Mouse (Mus musculus) left cerebral cortex, adult 8-10 months (tissue): ENCODE results near the gene Wscd2. TPM values are rescaled to one million over a fixed set of nuclear protein-coding genes. Genes with fewer than 3 reads are reported as not detected.

Experiments used
- total RNA-seq, 4 experiments: library from RNA; stranded (reverse); gene quantifications; 2 replicates each; pipeline ENCODE4 v1.2.4; 2022

The Wscd2 gene
- total RNA-seq, 4 experiments from 2014 or later: 53.3 to 55.9 (median 53.6) TPM

Other genes with a start within 250 kb of the Wscd2 start
- gene Sgsm1, start 179.5 kb upstream of the Wscd2 start, total RNA-seq: 100 to 1,000 TPM in 3 of 4 experiments, 10 to 100 TPM in 1; 84.7 to 123 (median 111) TPM
- gene Aym1, start 133.0 kb upstream of the Wscd2 start, total RNA-seq: not detected
- 10 to 100 TPM in 1 of 4 experiments, 1 to 10 TPM in 3; 3.5 to 10.9 (median 7.1) TPM for gene Cmklr1, start 160.1 kb downstream of the Wscd2 start, total RNA-seq
- gene 1700069L16Rik, start 234.4 kb downstream of the Wscd2 start, total RNA-seq: not detected
- 10 to 100 TPM; 10.8 to 12.7 (median 12.2) TPM for gene Ficd, start 245.5 kb downstream of the Wscd2 start, total RNA-seq